Mouse (Mus musculus): Measurements from ENCODE around the gene Sf3b6. TPM values are rescaled to one million over a fixed set of nuclear protein-coding genes. Genes with fewer than 3 reads are reported as not detected.
A peak's percentile ranks its signal among the peaks of the same experiment; 100 is the strongest.

Gene Sf3b6
- polyA plus RNA-seq (2015; fragmentation: Nextera tagmentation; extraction: Ambion mirVana), result 80.2 and 83.3 TPM in 2 replicates

GRCm38 (mm10) chr12:4817361-4818101 lies at the start of gene Sf3b6:
Gene Sf3b6 (plus strand): TSS chr12:4817544.
- peak within 1 kb of the TSS; percentile 94 for H3K27ac ChIP-seq (ENCODE audit: low read length)
- H3K36me3 ChIP-seq (ENCODE audit: control insufficient read depth, insufficient read depth), result peaks cover 14% of the 10 kb centered on the region
- H3K9me3 ChIP-seq (replicated peaks; ENCODE audit: control insufficient read depth, low read length), result no peaks in the 10 kb centered on the region
- peak within 1 kb of the TSS; percentile 85 for H3K4me2 ChIP-seq (ENCODE audit: low read depth, low read length)
- H3K4me3 ChIP-seq (ENCODE audit: low read depth, low read length), result peak within 1 kb of the TSS; percentile 98
- WGBS (ENCODE audit: insufficient replicate concordance), result under 1% methylated on average over 49 of the region's 49 CpGs
- ATAC-seq (ENCODE audit: low read depth), result peak; percentile 97
- H3K4me1 ChIP-seq (ENCODE audit: control insufficient read depth, low read depth, low read length), result peaks cover 16% of the 10 kb centered on the region
- H3K27me3 ChIP-seq (ENCODE audit: control insufficient read depth, insufficient read depth, low read depth, low read length), result no peaks in the 10 kb centered on the region; the same call in 1 of the 2 replicates
- H3K9ac ChIP-seq (ENCODE audit: low read depth, low read length), result peak within 1 kb of the TSS; percentile 87

DNA sequence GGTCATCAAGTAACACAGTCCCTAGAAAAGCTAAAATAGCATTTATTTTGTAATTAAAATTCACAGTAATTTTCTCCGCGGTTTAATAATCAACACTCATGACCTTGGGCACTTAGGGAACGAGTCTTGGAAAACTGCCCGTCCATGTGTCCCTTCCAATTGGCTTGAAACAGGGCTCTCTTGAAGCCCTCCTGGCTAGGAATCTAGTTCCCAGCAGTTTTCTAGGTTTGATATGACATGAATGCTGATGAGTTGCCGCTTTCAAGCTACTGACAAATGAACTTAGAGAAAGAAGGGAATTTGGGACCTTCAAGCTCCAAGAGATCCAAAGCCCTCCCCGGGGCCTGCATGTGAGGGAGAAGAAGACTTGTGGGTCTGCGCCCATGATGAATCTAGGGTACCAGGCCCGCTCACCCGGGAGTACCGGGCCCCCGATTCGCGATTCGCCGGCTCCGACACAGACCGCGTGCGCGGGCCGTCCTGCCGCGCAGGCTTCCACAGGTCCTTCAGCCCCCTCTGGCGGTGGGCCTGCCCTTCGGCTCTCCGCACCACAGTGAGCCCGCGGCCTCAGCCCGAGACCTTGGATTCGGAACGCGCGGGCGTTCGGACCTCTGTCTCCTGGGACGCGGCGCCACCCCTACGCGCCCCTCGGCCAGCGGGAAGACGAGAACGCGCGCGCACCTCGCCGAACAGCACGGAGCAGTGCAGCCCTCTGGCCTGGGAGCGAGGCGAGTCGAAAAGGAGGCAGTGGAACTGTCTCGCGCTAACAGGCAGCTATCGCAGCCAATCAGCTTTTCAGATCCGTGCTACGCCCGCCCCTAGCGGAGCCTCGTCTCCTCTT lies 48.6 kb upstream of the Sf3b6 start, which contains the start of the genes Pfn4 and Fam228b:
Gene Pfn4 (plus strand): TSS at position 531 of the 841 bp plus-strand sequence.
Gene Fam228b (minus strand): TSS at position 776 of the 841 bp plus-strand sequence.
- H3K4me2 ChIP-seq (ENCODE audit: low read depth, low read length), result peak within 1 kb of the TSS; percentile 95
- 3% methylated on average over 61 of the region's 61 CpGs for WGBS (ENCODE audit: insufficient replicate concordance)
- peak within 1 kb of the TSS; percentile 90 for H3K9ac ChIP-seq (ENCODE audit: low read depth, low read length)
- no peaks in the 10 kb centered on the region for H3K36me3 ChIP-seq (ENCODE audit: control insufficient read depth, insufficient read depth)
- ATAC-seq (ENCODE audit: low read depth), result peak; percentile 97
- peaks cover 9% of the 10 kb centered on the region for H3K4me1 ChIP-seq (ENCODE audit: control insufficient read depth, low read depth, low read length)
- H3K27ac ChIP-seq (ENCODE audit: low read length), result peak within 1 kb of the TSS; percentile 79
- no peaks in the 10 kb centered on the region for H3K27me3 ChIP-seq (ENCODE audit: control insufficient read depth, insufficient read depth, low read depth, low read length)
- H3K4me3 ChIP-seq (ENCODE audit: low read depth, low read length), result peak within 1 kb of the TSS; percentile 88
- H3K9me3 ChIP-seq (replicated peaks; ENCODE audit: control insufficient read depth, low read length), result no peaks in the 10 kb centered on the region

DNA sequence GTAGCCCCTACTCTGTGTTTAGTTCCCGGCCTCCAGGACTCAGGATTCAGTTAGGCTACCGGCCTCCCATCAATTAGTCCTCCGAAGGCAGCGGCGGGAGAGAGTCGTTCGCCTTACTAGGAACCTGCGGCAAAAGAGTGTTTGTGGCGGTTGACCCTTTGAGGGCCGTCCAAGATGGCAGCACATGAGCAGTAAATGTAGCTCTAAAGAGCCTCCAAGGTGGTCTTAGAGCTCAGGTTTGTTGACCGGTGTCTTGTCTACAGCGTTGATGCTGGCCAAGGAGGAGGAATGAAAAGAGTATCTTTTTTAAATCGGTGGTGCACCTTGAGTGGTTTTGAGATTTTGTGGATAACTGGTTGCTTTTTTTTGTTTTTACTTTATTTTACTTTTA lies 48.0 kb upstream of the Sf3b6 start:
- Histone ChIP-seq H3K36me3 (ENCODE audit: control insufficient read depth, insufficient read depth) (no peaks in the 10 kb centered on the region), H3K4me2 (ENCODE audit: low read depth, low read length) (peak overlapping the region; percentile 95), H3K27me3 (ENCODE audit: control insufficient read depth, insufficient read depth, low read depth, low read length) (no peaks in the 10 kb centered on the region), H3K27ac (ENCODE audit: low read length) (no peak overlapping the region), H3K4me3 (ENCODE audit: low read depth, low read length) (peak overlapping the region; percentile 88), H3K4me1 (ENCODE audit: control insufficient read depth, low read depth, low read length) (peaks cover 9% of the 10 kb centered on the region), H3K9me3 (replicated peaks; ENCODE audit: control insufficient read depth, low read length) (no peaks in the 10 kb centered on the region), H3K9ac (ENCODE audit: low read depth, low read length) (peak overlapping the region; percentile 90)
- WGBS (ENCODE audit: insufficient replicate concordance), result 18% methylated on average over 13 of the region's 13 CpGs
- no peak for ATAC-seq (ENCODE audit: low read depth)

DNA sequence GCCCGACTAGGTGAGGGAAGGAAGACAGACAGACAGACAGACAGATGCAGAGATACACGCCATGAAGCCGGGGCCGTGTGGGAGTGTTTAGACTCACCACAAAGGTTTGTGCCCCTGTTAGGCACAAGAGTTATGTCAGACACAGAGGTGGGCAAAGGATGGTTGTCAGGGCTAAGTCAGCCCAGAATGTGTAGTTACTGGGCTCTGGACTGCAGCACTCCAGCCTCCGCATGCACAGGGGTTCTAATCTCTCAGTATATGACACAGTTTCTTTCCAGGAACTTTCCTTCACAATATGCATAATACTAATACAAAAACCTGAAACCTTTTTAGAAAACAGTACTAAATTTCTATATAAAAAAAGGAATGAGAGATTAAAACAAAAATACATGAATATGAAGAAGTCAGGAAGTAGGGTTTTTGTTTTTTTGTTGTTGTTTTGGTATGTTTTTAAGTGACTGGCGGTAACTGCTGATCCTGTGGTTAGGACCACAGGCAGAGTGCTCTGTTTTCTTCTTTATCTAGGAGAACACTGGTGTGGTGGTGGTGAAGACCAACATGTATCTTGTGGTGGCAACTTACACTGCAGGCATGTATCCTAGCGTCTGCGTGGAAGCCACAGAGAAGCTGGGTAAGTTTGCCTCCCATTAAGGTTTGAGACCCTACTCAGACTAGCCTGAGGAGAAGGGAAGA lies 42.3 kb upstream of the Sf3b6 start:
- WGBS (ENCODE audit: insufficient replicate concordance), result 28% methylated on average over 8 of the region's 8 CpGs

DNA sequence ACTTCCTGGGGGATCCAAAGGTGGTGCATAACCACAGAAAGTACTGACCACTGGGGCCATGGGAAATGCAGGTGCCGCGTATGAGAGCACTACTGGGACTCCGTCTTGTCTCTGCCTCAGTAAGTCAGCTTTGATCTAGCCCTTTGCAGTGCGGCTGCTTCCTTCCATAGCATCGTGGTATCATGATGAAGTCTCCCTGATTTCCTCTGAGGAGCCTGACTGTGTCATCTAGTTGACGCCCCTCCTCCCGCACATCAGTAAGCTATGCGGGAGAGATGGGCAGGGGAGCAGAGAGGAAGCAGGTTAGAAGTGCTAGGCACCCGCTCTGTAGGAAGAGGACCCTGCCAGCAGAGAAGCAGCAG lies 41.8 kb upstream of the Sf3b6 start:
- Histone ChIP-seq H3K4me2 (ENCODE audit: low read depth, low read length) (peak overlapping the region; percentile 14; the same call in 1 of the 2 replicates), H3K27ac (ENCODE audit: low read length) (no peak overlapping the region)
- WGBS (ENCODE audit: insufficient replicate concordance), result 33% methylated on average over 9 of the region's 9 CpGs

More for the DNA sequence above, 42.3 kb upstream of the Sf3b6 start:
- no peaks in the 10 kb centered on the region for H3K9me3 ChIP-seq (replicated peaks; ENCODE audit: control insufficient read depth, low read length)
- peak; percentile 69 for ATAC-seq (ENCODE audit: low read depth)
- no peaks in the 10 kb centered on the region for H3K36me3 ChIP-seq (ENCODE audit: control insufficient read depth, insufficient read depth)
- no peak overlapping the region for H3K27ac ChIP-seq (ENCODE audit: low read length)
- peak overlapping the region; percentile 14; the same call in 1 of the 2 replicates for H3K4me2 ChIP-seq (ENCODE audit: low read depth, low read length)
- H3K4me1 ChIP-seq (ENCODE audit: control insufficient read depth, low read depth, low read length), result peaks cover 4% of the 10 kb centered on the region
- no peak overlapping the region for H3K4me3 ChIP-seq (ENCODE audit: low read depth, low read length)
- no peaks in the 10 kb centered on the region for H3K27me3 ChIP-seq (ENCODE audit: control insufficient read depth, insufficient read depth, low read depth, low read length)
- 0 out of 2 replicates have a peak overlapping the region, but pooled peaks have one; percentile 5 for H3K9ac ChIP-seq (ENCODE audit: low read depth, low read length)

DNA sequence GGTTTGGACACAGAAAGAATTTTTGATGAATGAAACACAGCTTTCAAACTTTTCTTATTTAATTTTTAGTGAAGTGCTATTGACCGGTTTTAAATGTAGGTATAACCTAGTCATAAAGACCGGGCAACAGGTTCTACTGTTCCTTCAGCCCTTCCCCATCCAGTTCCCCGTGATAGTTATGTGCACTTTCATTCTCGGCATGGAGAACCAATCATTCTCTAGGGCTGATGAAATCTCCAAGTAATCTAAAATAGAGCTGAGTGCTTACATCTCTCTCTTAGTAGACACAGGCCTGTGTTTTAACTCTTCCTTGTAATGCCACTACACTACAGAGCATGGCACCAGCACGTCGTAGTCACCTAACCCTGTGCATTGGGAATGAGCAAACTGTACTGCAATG lies 39.6 kb upstream of the Sf3b6 start:
- ATAC-seq (ENCODE audit: low read depth), result no peak
- no peaks in the 10 kb centered on the region for H3K27me3 ChIP-seq (ENCODE audit: control insufficient read depth, insufficient read depth, low read depth, low read length)
- H3K9me3 ChIP-seq (replicated peaks; ENCODE audit: control insufficient read depth, low read length), result no peaks in the 10 kb centered on the region
- H3K9ac ChIP-seq (ENCODE audit: low read depth, low read length), result no peak overlapping the region
- no peaks in the 10 kb centered on the region for H3K36me3 ChIP-seq (ENCODE audit: control insufficient read depth, insufficient read depth)
- H3K4me3 ChIP-seq (ENCODE audit: low read depth, low read length), result no peak overlapping the region
- 70% methylated on average over 6 of the region's 6 CpGs for WGBS (ENCODE audit: insufficient replicate concordance)
- peaks cover 4% of the 10 kb centered on the region for H3K4me1 ChIP-seq (ENCODE audit: control insufficient read depth, low read depth, low read length)
- no peak overlapping the region for H3K27ac ChIP-seq (ENCODE audit: low read length)
- H3K4me2 ChIP-seq (ENCODE audit: low read depth, low read length), result no peak overlapping the region

More for the DNA sequence above, 41.8 kb upstream of the Sf3b6 start:
- Histone ChIP-seq H3K9ac (ENCODE audit: low read depth, low read length) (0 out of 2 replicates have a peak overlapping the region, but pooled peaks have one; percentile 5), H3K27me3 (ENCODE audit: control insufficient read depth, insufficient read depth, low read depth, low read length) (no peaks in the 10 kb centered on the region), H3K9me3 (replicated peaks; ENCODE audit: control insufficient read depth, low read length) (no peaks in the 10 kb centered on the region), H3K4me3 (ENCODE audit: low read depth, low read length) (no peak overlapping the region), H3K36me3 (ENCODE audit: control insufficient read depth, insufficient read depth) (no peaks in the 10 kb centered on the region), H3K4me1 (ENCODE audit: control insufficient read depth, low read depth, low read length) (peaks cover 4% of the 10 kb centered on the region)
- ATAC-seq (ENCODE audit: low read depth), result no peak

GRCm38 (mm10) chr12:4780245-4780644 lies 37.1 kb upstream of the Sf3b6 start:
- H3K9ac ChIP-seq (ENCODE audit: low read depth, low read length), result no peak overlapping the region
- H3K4me2 ChIP-seq (ENCODE audit: low read depth, low read length), result no peak overlapping the region
- no peaks in the 10 kb centered on the region; the same call in none of the 2 replicates for H3K4me1 ChIP-seq (ENCODE audit: control insufficient read depth, low read depth, low read length)
- WGBS (ENCODE audit: insufficient replicate concordance), result 46% methylated on average over 2 of the region's 2 CpGs
- no peak for ATAC-seq (ENCODE audit: low read depth)
- H3K36me3 ChIP-seq (ENCODE audit: control insufficient read depth, insufficient read depth), result no peaks in the 10 kb centered on the region
- no peak overlapping the region for H3K27ac ChIP-seq (ENCODE audit: low read length)
- no peaks in the 10 kb centered on the region for H3K9me3 ChIP-seq (replicated peaks; ENCODE audit: control insufficient read depth, low read length)
- H3K27me3 ChIP-seq (ENCODE audit: control insufficient read depth, insufficient read depth, low read depth, low read length), result no peaks in the 10 kb centered on the region
- H3K4me3 ChIP-seq (ENCODE audit: low read depth, low read length), result no peak overlapping the region

GRCm38 (mm10) chr12:4781270-4781669 lies 36.1 kb upstream of the Sf3b6 start:
- Histone ChIP-seq H3K4me3 (ENCODE audit: low read depth, low read length) (no peak overlapping the region), H3K36me3 (ENCODE audit: control insufficient read depth, insufficient read depth) (no peaks in the 10 kb centered on the region), H3K9ac (ENCODE audit: low read depth, low read length) (no peak overlapping the region), H3K4me1 (ENCODE audit: control insufficient read depth, low read depth, low read length) (no peaks in the 10 kb centered on the region), H3K27ac (ENCODE audit: low read length) (no peak overlapping the region), H3K9me3 (replicated peaks; ENCODE audit: control insufficient read depth, low read length) (no peaks in the 10 kb centered on the region), H3K27me3 (ENCODE audit: control insufficient read depth, insufficient read depth, low read depth, low read length) (no peaks in the 10 kb centered on the region), H3K4me2 (ENCODE audit: low read depth, low read length) (no peak overlapping the region)
- WGBS (ENCODE audit: insufficient replicate concordance), result 34% methylated on average over 1 of the region's 1 CpGs
- no peak for ATAC-seq (ENCODE audit: low read depth)

Measured in liver, embryonic 16.5 days (tissue).